Mouse (Mus musculus): ENCODE data around the gene Fbxo46.
A peak's percentile ranks its signal among the peaks of the same experiment; 100 is the strongest.

Fbxo46 gene

GRCm38 (mm10) chr7:19170142-19170541 lies 50.5 kb downstream of the Fbxo46 start:
- DNase-seq (ENCODE audit: low read depth) = no peak

DNA sequence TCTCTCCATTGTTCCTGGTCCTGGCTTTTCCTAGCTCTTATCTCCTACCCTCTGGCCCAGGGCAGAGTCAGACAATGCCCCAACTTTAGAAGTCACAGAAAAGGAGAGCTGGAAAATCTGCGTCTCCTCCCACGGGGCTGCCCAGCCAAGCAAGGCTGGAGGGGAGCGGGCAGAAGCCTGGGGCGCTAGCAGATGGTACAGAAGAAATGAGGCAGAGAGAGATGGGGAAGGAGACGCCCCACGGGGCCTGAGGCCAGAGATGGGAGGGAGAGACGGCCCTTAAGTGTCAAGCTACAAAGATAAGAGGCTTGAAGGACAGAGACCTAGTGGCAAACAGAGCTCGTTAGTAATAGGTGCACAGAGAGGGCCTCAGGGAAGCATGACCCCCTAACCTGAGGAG lies 52.2 kb downstream of the Fbxo46 start:
- no peak for DNase-seq (ENCODE audit: low read depth)

DNA sequence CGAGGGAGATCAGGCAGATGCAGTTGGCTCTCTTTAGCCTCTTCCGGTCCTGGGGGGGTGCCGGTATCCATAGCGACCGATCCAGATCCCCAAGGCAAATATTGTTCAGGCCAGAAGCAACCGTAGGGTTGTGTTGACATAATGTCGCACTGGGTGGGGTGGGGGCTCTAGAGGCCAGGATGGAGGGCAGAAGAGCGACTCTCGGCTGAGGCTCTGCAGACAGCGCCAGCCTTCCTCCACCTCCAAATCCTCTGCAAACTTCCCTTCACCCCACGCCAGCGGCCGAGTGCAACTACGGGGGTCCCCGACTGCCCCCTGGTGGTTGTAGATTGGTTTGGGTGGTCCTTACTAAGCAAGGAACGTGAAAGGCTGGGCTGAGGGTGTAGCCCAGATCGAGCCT lies 53.2 kb downstream of the Fbxo46 start:
- DNase-seq (ENCODE audit: low read depth) = peak; percentile 82

DNA sequence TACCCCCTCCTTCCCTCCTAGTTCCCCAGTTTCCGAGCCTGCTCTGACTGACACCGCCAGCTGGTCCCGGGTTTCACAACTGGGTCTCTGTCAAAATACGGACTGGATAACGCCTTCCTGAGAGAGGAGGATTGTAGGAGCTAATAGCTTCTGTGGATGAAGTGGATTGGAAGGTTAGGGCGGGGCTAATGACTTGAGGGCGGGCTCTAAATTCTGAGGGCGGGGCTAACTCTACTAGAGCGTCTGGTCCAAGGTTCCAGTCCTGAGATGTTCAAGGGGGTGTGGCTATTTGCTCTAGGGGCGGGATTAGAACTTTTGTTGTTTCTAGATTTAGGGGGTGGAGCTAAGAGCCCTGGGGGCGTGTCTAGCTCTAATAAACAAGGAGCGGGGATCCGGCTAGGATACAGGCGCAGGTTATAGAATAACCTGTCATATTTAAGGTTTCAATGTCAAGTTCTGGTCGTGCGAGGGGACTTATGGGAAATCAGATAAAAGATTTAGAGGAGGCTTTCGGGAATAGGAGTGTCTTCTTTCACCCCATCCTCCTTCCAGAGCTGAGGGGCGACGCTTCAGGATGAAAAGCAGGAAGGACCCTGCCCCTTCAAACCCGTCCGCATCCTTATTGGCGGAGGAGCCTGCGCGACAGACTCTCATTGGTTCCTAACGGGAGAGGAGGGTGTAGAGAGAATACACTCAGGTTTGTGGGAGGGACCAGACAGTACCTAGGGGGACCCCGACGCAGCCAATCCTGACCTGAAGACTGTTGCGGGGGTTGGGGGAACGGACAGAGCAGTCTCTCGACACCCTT lies 56.3 kb downstream of the Fbxo46 start, which contains the start of gene Eml2:
Gene Eml2 (plus strand): TSS at position 714 of the 808 bp plus-strand sequence.
- peak; percentile 59 for DNase-seq (ENCODE audit: low read depth)

DNA sequence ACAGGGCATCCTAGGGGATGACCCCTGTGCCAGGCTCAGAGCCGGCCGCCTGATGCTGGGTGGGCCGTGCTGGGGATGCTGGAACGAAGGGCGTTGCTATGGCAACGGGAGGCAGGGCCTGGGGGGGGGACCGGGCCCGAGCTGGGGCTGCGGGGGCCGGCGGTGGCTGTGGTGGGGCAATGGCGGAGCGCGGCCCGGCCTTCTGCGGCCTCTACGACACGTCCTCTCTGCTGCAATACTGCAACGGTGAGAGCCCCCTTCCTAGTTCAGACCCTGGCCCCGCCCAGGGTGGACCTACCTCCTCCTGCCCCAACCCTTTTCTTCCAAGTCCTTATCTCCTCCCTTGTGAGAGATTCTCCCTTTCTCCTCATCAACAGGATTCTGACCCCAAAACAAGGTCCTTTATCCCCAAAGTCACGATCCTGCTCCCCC lies 56.9 kb downstream of the Fbxo46 start:
- no peak for DNase-seq (ENCODE audit: low read depth)

DNA sequence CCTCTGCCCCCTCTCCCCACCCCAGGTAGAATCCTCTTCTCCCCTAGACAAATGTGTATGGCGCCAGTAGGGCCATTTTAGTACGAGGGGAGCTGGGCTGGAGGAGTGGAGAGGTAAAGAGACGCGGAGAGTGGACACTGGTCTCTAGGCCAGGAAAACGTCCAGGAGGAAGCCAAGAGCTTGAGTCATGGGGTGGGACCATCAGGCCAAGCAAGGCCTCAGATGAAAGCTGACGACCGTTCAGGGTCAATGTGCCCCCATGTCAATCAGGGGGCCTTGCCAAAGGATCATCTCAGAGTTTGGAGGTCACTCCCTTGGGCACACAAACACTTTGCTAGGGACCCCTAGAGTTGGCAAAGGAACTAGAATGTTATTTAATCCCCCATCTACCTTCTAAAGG lies 57.6 kb downstream of the Fbxo46 start:
- no peak for DNase-seq (ENCODE audit: low read depth)

GRCm38 (mm10) chr7:19178035-19178434 lies 58.4 kb downstream of the Fbxo46 start:
- DNase-seq (ENCODE audit: low read depth) = no peak

DNA sequence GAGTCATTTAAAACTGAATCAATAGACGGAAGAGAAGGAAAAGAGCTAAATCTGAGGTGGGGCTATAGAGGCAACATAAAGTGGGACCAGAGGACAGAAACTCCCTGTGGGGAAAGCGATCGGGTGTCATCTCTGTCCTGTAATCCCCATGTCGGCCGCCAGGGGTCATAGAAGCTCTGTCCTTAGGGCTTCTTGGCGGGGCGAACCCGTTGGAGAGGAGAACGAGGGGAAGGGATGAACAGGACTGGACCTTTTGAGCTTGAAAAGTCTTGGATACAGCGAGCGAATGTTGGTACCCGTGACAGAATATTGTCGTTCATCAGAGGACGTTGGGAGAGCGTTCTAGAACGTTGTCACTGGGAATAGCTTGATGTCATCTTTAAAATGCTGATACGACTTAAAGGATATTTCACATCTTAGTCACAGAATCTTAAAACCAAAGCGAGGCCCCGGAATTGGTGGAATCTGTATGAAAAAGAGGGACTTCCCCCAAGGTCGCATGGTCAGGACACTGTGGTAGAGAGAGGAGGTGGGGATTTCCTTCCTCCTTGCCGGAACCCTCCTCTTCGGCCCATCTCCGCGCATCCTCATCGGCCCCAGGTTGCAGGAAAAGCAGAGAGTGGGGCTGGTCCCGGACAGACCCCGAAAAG lies 58.9 kb downstream of the Fbxo46 start:
- DNase-seq (ENCODE audit: low read depth) = peak; percentile 72

DNA sequence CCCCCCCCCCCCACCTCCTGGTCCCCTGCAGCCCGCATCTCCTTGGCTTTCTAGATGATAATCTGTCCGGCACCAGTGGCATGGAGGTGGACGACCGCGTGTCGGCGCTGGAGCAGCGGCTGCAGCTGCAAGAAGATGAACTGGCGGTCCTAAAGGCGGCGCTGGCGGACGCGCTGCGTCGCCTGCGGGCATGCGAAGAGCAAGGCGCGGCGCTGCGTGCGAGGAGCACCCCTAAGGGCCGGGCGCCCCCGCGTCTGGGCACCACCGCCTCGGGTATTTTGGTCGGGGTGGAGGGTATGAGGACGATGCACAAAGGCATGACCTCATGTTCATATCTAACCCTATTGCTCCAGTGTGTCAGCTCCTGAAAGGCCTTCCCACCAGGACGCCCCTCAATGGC lies 59.5 kb downstream of the Fbxo46 start:
- no peak for DNase-seq (ENCODE audit: low read depth)

DNA sequence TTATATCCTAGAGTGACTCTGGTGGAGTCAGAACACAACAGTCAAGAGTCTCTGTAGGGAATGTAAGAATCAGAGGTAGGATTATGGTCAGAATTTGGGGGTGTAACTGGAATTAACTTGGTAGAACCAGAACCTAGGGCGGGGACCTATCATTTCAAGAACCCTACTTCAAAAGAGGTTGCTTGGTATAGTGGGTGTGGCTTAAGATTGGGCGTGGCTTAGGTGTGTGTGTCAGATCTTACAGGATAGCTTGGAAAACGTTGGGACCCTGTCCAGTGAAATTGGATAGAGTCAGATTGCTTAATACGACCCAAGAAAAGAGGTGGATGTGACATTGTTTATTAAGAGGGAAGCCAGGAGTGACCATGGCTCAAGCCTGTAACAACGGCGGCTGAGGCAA lies 60.3 kb downstream of the Fbxo46 start:
- DNase-seq (ENCODE audit: low read depth) = no peak

DNA sequence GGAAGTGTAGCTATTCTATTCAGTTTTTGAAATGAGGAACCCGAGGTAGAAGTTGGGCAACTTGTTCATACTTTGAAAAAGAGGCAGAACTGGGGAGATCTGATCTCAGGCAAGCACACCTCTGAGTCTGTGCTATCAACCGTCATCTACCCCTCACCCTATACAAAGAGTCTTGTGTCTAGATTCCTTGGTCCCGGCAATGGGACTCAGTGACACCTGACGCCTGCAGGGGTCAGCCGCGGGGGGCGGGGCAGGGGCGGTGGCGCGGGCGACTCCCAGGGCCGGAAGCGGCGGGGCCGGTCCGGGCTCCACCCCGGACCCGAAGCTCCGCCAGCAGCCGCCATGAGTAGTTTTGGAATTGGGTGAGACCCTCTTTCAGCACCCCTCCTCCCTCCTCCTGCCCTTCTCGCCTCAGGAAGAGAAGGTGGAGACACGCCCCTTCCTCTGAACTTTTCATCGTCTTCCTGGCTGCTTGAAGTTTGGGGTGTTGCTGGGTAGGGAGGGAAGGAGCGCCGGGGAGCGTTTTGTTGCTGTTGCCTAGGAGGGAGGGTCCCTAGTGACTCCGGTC lies 61.3 kb downstream of the Fbxo46 start:
- DNase-seq (ENCODE audit: low read depth) = peak; percentile 87

DNA sequence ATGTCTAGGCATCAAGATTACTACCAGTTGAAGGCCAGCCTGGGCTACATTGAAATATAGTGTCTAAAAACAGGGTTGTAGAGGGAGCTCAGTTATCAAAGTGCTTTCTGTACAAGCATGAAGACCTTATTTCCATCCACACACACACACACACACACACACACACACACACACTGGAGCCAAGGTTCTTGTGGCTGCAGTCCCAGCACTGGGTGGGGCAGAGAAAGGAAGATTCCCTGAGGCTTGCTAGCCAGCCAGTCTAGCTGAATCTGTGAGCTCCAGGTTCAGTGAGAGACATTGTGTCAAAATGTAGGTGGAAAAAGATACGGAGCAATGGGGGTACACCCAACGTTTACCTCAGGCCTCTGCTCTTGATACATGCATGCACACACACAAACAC lies 64.6 kb downstream of the Fbxo46 start:
- no peak for DNase-seq (ENCODE audit: low read depth)

DNA sequence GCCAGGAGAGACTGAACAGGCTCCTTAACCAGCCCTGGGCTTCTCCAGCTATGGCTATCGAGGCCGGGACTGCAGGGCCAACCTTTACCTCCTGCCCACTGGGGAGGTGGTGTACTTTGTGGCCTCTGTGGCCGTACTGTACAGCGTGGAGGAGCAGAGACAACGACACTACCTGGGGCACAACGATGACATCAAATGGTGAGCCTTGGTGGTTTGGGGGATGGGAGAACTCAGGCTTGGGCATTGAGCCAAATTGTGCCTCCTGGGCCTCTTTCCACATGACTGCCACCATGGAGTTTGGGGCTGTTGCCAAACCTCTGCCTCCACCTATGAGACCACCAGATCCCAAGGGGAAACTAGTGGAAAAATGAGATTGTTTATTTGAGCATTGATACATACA lies 65.1 kb downstream of the Fbxo46 start:
- DNase-seq (ENCODE audit: low read depth) = no peak

All from 416B (cell line).